Mouse (Mus musculus) heart, embryonic 13.5 days (tissue): Measurements from ENCODE around the gene Myo1c. TPM values are rescaled to one million over a fixed set of nuclear protein-coding genes. Genes with fewer than 3 reads are reported as not detected.

Experiments used
- polyA plus RNA-seq: library from polyadenylated mRNA; unstranded; fragments of >200 nt; fragmentation: Nextera tagmentation; extraction: Ambion mirVana; gene quantifications from 2 replicates; pipeline ENCODE4 v1.2.1, GENCODE M21; 2015

Myo1c gene
- polyA plus RNA-seq, 1 experiment from 2014 or later = 58.4 TPM

Other genes with a start within 250 kb of the Myo1c start
- gene Serpinf1, start 227.8 kb upstream of the Myo1c start, polyA plus RNA-seq = 30.2 and 34.2 TPM in 2 replicates
- gene Serpinf2, start 210.9 kb upstream of the Myo1c start, polyA plus RNA-seq = 1.5 and 14.5 TPM in 2 replicates
- gene Wdr81, start 195.8 kb upstream of the Myo1c start, polyA plus RNA-seq = 3.7 and 3.8 TPM in 2 replicates
- gene Tlcd2, start 188.8 kb upstream of the Myo1c start, polyA plus RNA-seq = 11.4 and 13.5 TPM in 2 replicates
- 31.6 and 32.1 TPM in 2 replicates for gene Prpf8, start 163.7 kb upstream of the Myo1c start, polyA plus RNA-seq
- 3.4 TPM in 2 replicates for gene Rilp, start 140.4 kb upstream of the Myo1c start, polyA plus RNA-seq
- 12.9 and 13.2 TPM in 2 replicates for gene Scarf1, start 137.0 kb upstream of the Myo1c start, polyA plus RNA-seq
- 3.2 and 3.6 TPM in 2 replicates for gene Slc43a2, start 118.8 kb upstream of the Myo1c start, polyA plus RNA-seq
- 54.4 and 56.7 TPM in 2 replicates for gene Pitpna, start 62.4 kb upstream of the Myo1c start, polyA plus RNA-seq
- 18.9 and 20.9 TPM in 2 replicates for gene Inpp5k, start 19.5 kb upstream of the Myo1c start, polyA plus RNA-seq
- 84.8 and 93.1 TPM in 2 replicates for gene Crk, start 28.8 kb downstream of the Myo1c start, polyA plus RNA-seq
- 681 and 729 TPM in 2 replicates for gene Ywhae, start 82.4 kb downstream of the Myo1c start, polyA plus RNA-seq
- 0.23 and 0.32 TPM in 2 replicates for gene Doc2b, start 145.5 kb downstream of the Myo1c start, polyA plus RNA-seq